Mouse (Mus musculus) spleen, adult 2 months (tissue): ENCODE measurements at regions not wholly inside any gene's neighbourhood (a gene's known extent, or its start where the extent isn't known, plus 50 kb on each side); places are given as distances from the start of the nearest gene placed in this dataset.

Experiments used
- DNase-seq, 2 experiments: peaks; one replicate each; pipeline versions ENCODE4 v3.0.0 to v3.0.0-alpha.2; 2012 to 2021; ENCODE audit warnings: low spot score in 2 of 2, low read depth in 1 of 2
- H3K27ac ChIP-seq: fragments of 200-500 bp; 2 replicates; pipeline ENCODE4 v1.5.1; 2012; ENCODE audit warnings: low read length, inconsistent platforms; ENCODE audit not compliant: insufficient read depth
- H3K27me3 ChIP-seq: fragments of 200-500 bp; 2 replicates; pipeline ENCODE4 v1.6.1; 2012; ENCODE audit warnings: mild to moderate bottlenecking, moderate library complexity, low read length, inconsistent platforms; ENCODE audit not compliant: control insufficient read depth, insufficient read depth
- H3K36me3 ChIP-seq: fragments of 200-500 bp; 2 replicates; pipeline ENCODE4 v1.6.1; 2012; ENCODE audit warnings: mild to moderate bottlenecking, low read length, inconsistent platforms; ENCODE audit not compliant: control insufficient read depth, insufficient read depth
- H3K4me1 ChIP-seq: fragments of 200-500 bp; 2 replicates; pipeline ENCODE4 v1.6.1; 2011; ENCODE audit warnings: inconsistent platforms; ENCODE audit not compliant: control insufficient read depth, insufficient read depth, insufficient read length
- H3K4me3 ChIP-seq: fragments of 200-500 bp; 2 replicates; pipeline ENCODE4 v1.5.1; 2011; ENCODE audit warnings: mild to moderate bottlenecking, inconsistent platforms; ENCODE audit not compliant: insufficient read depth, insufficient read length; ENCODE audit errors: extremely low read depth
- CTCF ChIP-seq: fragments of 200-500 bp; IDR thresholded peaks from 2 replicates; pipeline ENCODE4 v1.5.1; 2011; ENCODE audit warnings: mild to moderate bottlenecking, inconsistent platforms; ENCODE audit not compliant: insufficient read depth, insufficient read length, insufficient replicate concordance; ENCODE audit errors: extremely low read depth
- POLR2A ChIP-seq: fragments of 200-500 bp; IDR thresholded peaks from 2 replicates; pipeline ENCODE4 v1.6.1; 2011; ENCODE audit warnings: low read depth, low read length, inconsistent platforms
- WGBS: fragments of 180-500 bp; shearing (Covaris S2); methylation state at CpG from one replicate; pipeline ENCODE4 v1.1.7; 2018; 5-methylcytosine and 5-hydroxymethylcytosine counted together

DNA sequence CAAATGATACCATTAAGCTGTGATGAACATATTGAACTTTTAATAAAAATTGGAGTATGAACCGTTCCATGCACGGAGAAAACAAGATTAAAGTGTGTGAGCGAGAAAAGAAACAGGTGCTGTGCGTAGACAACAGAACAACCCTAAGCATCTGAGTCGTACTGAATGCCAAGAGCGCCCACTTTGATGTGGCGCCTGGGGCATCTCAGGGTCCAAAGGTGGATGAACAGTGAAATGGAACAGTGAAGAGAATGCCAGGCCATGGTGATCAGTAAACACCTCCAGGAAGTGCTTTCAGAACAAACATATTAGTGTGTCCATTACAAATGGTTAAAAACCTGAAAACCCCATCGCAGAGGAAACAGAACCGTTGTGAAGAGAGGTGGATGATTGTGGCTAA is 94.0 kb upstream of the Ednrb start:
- DNase-seq = no peak
- no peak overlapping the region for H3K27ac ChIP-seq
- no peaks in the 10 kb centered on the region for H3K36me3 ChIP-seq
- 90% methylated on average over 9 of the region's 9 CpGs for WGBS
- no peaks in the 10 kb centered on the region for H3K4me1 ChIP-seq
- TF ChIP-seq POLR2A (no peak), CTCF (no peak)
- no peaks in the 10 kb centered on the region for H3K27me3 ChIP-seq
- no peak overlapping the region for H3K4me3 ChIP-seq

GRCm38 (mm10) chr14:103937700-103938099 is 93.5 kb upstream of the Ednrb start:
- Histone ChIP-seq H3K27ac (no peak overlapping the region), H3K36me3 (no peaks in the 10 kb centered on the region), H3K4me3 (no peak overlapping the region), H3K27me3 (no peaks in the 10 kb centered on the region), H3K4me1 (no peaks in the 10 kb centered on the region)
- 92% methylated on average over 6 of the region's 6 CpGs for WGBS
- no peak for TF ChIP-seq CTCF
- TF ChIP-seq POLR2A = no peak
- no peak for DNase-seq

DNA sequence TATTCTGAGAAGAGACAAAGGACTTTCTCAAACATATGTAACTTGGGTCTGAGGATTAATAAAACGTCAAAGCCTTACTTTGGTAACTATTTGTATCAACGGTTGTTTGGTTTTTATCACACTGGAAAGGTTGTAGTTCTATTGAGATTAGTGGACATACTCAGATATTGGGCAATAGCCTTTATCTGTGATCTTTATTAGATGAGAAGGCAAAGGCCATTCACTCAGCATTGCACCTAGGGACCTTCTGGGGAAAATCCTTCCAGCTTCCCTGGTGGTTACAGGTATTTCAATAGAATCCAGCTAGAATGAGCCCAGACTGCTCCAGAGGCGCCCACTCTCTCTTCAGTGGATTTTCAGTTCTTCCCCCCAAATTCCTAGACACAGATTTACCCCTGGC is 89.6 kb upstream of the Ednrb start:
- H3K4me1 ChIP-seq = no peaks in the 10 kb centered on the region
- TF ChIP-seq CTCF (no peak), POLR2A (no peak)
- no peaks in the 10 kb centered on the region for H3K27me3 ChIP-seq
- no peak overlapping the region for H3K4me3 ChIP-seq
- no peaks in the 10 kb centered on the region for H3K36me3 ChIP-seq
- DNase-seq = no peak
- 89% methylated on average over 3 of the region's 3 CpGs for WGBS
- no peak overlapping the region for H3K27ac ChIP-seq

GRCm38 (mm10) chr14:103932170-103932569 is 88.0 kb upstream of the Ednrb start:
- WGBS = 84% methylated on average over 7 of the region's 7 CpGs
- no peak for DNase-seq

DNA sequence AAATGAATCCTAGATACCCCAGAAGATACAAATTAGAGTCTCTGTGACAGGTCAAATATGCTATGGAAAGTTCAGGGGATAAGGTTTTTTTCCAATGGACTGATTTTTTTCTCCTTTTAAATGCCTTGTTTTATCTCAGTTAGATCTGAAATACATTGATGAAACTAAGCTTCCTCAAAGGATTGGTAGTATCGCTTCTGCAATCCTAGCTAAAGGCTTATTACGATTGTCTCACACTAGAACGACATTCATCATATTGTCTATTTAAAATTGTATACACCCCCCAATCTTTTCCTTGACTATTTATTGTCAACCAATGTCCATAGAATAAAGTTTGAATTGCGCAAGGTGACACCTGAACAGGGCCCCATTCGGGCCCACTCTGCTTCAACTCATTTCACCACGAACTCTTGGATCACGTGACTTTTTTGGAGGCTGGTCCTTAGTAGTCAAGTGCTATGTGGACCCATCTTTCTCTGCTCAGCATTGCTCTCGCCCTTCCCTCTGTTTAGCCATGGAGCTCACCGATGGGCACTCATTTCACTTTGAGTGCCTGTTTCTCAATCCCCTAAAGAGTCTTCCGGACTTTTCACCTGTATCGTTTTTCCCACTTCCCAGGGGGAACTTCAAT is 85.6 kb upstream of the Ednrb start:
- H3K27ac ChIP-seq = no peak overlapping the region
- TF ChIP-seq CTCF = no peak
- TF ChIP-seq POLR2A = no peak

More at GRCm38 (mm10) chr14:103932170-103932569, 88.0 kb upstream of the Ednrb start:
- H3K4me3 ChIP-seq = no peak overlapping the region
- H3K27ac ChIP-seq = no peak overlapping the region
- no peak for TF ChIP-seq POLR2A
- TF ChIP-seq CTCF = no peak
- no peaks in the 10 kb centered on the region for H3K36me3 ChIP-seq
- H3K4me1 ChIP-seq = no peaks in the 10 kb centered on the region
- H3K27me3 ChIP-seq = no peaks in the 10 kb centered on the region

GRCm38 (mm10) chr14:103929155-103929729 is 85.0 kb upstream of the Ednrb start:
- TF ChIP-seq CTCF = no peak
- TF ChIP-seq POLR2A = no peak
- no peak for DNase-seq
- H3K27ac ChIP-seq = no peak overlapping the region
- no peaks in the 10 kb centered on the region for H3K27me3 ChIP-seq
- no peaks in the 10 kb centered on the region for H3K4me1 ChIP-seq
- H3K4me3 ChIP-seq = no peak overlapping the region
- 63% methylated on average over 6 of the region's 6 CpGs for WGBS
- no peaks in the 10 kb centered on the region for H3K36me3 ChIP-seq

More for the DNA sequence above, 85.6 kb upstream of the Ednrb start:
- H3K4me3 ChIP-seq = no peak overlapping the region
- H3K36me3 ChIP-seq = no peaks in the 10 kb centered on the region
- no peaks in the 10 kb centered on the region for H3K27me3 ChIP-seq
- no peaks in the 10 kb centered on the region for H3K4me1 ChIP-seq
- 89% methylated on average over 11 of the region's 11 CpGs for WGBS
- no peak for DNase-seq

DNA sequence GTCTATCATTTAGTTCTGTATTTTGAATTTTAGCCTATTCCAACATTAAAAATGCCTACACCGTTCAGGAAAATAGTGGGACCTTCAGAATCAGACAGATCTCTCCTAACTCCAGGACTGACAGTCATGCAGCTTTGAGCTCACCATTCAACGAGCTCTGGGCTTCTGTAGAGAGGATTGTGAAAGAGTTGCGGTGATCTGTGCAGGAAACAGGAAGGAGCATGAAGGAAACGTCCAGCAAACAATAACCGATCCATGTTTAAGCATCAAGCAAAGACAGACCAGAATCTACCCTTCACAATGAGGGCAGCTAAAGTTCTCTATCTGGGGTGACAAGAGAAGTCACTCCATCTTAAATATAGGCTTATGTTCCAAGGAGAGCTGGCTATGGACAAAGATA is 76.0 kb upstream of the Ednrb start:
- Histone ChIP-seq H3K36me3 (no peaks in the 10 kb centered on the region), H3K4me1 (no peaks in the 10 kb centered on the region), H3K4me3 (no peak overlapping the region), H3K27ac (no peak overlapping the region), H3K27me3 (no peaks in the 10 kb centered on the region)
- no peak for DNase-seq
- 9% methylated on average over 5 of the region's 5 CpGs for WGBS
- no peak for TF ChIP-seq CTCF
- no peak for TF ChIP-seq POLR2A
